Mouse (Mus musculus) heart, embryonic 13.5 days (tissue): ENCODE measurements around the gene Ccdc60. TPM values are rescaled to one million over a fixed set of nuclear protein-coding genes. Genes with fewer than 3 reads are reported as not detected.
A peak's percentile ranks its signal among the peaks of the same experiment; 100 is the strongest.
"Not testable (repeated sequence)": the region's sequence is repeated elsewhere in the genome, so short reads cannot be mapped to it uniquely, and the experiment has no call there.

Source experiments
- ATAC-seq: fragments of 200-750 bp; cut with Nextera tagmentation; 2 replicates; pipeline ENCODE4 v1.8.0; 2017; ENCODE audit warnings: moderate TSS enrichment; ENCODE audit not compliant: insufficient number of reproducible peaks, low FRiP score, low TSS enrichment; ENCODE audit errors: extremely low read depth
- H3K27ac ChIP-seq: fragments of 300-500 bp; sonication (generic); replicated peaks from 2 replicates; pipeline ENCODE4 v1.5.1; 2015; ENCODE audit warnings: moderate library complexity, mild to moderate bottlenecking, inconsistent platforms
- H3K27me3 ChIP-seq: fragments of 300-500 bp; sonication (generic); replicated peaks from 2 replicates; pipeline ENCODE4 v1.6.1; 2015; ENCODE audit warnings: mild to moderate bottlenecking, inconsistent platforms
- H3K36me3 ChIP-seq: fragments of 300-500 bp; sonication (generic); 2 replicates; pipeline ENCODE4 v1.6.1; 2015; ENCODE audit warnings: mild to moderate bottlenecking, inconsistent platforms
- H3K4me1 ChIP-seq: fragments of 300-500 bp; sonication (generic); 2 replicates; pipeline ENCODE4 v1.6.1; 2015; ENCODE audit warnings: inconsistent platforms
- H3K4me2 ChIP-seq: fragments of 300-500 bp; sonication (generic); 2 replicates; pipeline ENCODE4 v1.6.1; 2015; ENCODE audit warnings: inconsistent platforms, mild to moderate bottlenecking, moderate library complexity
- H3K4me3 ChIP-seq: fragments of 300-500 bp; sonication (generic); 2 replicates; pipeline ENCODE4 v1.5.1; 2015; ENCODE audit warnings: moderate library complexity, mild to moderate bottlenecking, inconsistent platforms
- H3K9ac ChIP-seq: fragments of 300-500 bp; sonication (generic); 2 replicates; pipeline ENCODE4 v1.6.1; 2015; ENCODE audit warnings: inconsistent platforms, mild to moderate bottlenecking, moderate library complexity
- H3K9me3 ChIP-seq: fragments of 300-500 bp; sonication (generic); 2 replicates; pipeline ENCODE4 v1.6.1; 2016; ENCODE audit warnings: inconsistent platforms
- WGBS: fragments of 180-500 bp; shearing (Covaris S2); methylation state at CpG from one replicate; pipeline ENCODE4 v1.1.7; 2015; ENCODE audit warnings: mixed read lengths; 5-methylcytosine and 5-hydroxymethylcytosine counted together
- polyA plus RNA-seq: library from polyadenylated mRNA; unstranded; fragments of >200 nt; fragmentation: Nextera tagmentation; extraction: Ambion mirVana; gene quantifications from 2 replicates; pipeline ENCODE4 v1.2.1, GENCODE M21; 2015

Gene Ccdc60
- polyA plus RNA-seq, 1 experiment from 2014 or later, result 0.59 TPM

DNA sequence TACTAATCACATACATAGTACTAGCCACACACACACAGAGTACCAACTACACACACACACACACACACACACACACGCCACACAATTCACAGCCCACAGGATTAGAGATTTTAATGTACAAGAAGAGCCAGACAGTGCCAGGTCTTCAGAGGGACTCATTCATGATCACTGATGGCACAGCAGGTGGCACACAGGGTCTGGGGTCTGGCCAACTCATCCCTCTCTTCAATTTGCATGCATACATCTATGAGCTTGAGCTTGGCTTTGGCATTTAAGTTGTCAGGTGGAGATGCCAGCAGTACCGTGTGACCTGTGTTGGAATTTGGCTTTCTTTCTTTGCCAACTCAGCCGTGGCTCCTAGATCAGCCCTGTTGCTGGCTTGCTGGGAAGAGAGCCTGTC is 97.2 kb downstream of the Ccdc60 start:
- no peaks in the 10 kb centered on the region for H3K36me3 ChIP-seq
- ATAC-seq, result no peak
- no peak overlapping the region for H3K27ac ChIP-seq
- H3K9ac ChIP-seq, result no peak overlapping the region
- H3K4me1 ChIP-seq, result no peaks in the 10 kb centered on the region
- H3K4me3 ChIP-seq, result no peak overlapping the region
- peaks cover 28% of the 10 kb centered on the region for H3K27me3 ChIP-seq
- WGBS, result 79% methylated on average over 3 of the region's 3 CpGs
- no peak overlapping the region for H3K4me2 ChIP-seq
- no peaks in the 10 kb centered on the region for H3K9me3 ChIP-seq

DNA sequence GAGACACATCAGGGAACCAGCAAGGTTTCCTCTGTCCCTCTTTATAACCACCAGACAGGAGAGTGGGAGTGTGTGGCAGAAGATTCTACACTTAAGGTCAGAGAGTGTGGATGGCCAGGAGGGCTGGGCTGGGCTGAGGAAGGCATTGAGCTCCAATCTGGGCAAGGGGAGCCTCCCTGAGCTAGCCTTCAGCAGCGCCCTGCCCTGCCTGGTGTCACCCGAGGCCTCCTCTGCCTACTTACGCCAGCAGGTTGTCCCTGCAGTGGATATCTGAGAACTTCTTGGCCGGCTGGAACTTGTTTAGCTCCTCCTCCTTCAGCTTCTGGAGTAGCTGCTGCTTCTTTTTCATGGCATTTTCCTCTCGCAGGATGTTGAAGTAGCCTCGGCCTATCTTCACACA is 99.0 kb downstream of the Ccdc60 start:
- Histone ChIP-seq H3K4me2 (no peak overlapping the region), H3K27ac (no peak overlapping the region), H3K4me3 (no peak overlapping the region), H3K36me3 (no peaks in the 10 kb centered on the region), H3K4me1 (no peaks in the 10 kb centered on the region), H3K27me3 (peaks cover 22% of the 10 kb centered on the region), H3K9me3 (peaks cover 10% of the 10 kb centered on the region), H3K9ac (no peak overlapping the region)
- WGBS, result 20% methylated on average over 6 of the region's 6 CpGs
- ATAC-seq, result no peak

DNA sequence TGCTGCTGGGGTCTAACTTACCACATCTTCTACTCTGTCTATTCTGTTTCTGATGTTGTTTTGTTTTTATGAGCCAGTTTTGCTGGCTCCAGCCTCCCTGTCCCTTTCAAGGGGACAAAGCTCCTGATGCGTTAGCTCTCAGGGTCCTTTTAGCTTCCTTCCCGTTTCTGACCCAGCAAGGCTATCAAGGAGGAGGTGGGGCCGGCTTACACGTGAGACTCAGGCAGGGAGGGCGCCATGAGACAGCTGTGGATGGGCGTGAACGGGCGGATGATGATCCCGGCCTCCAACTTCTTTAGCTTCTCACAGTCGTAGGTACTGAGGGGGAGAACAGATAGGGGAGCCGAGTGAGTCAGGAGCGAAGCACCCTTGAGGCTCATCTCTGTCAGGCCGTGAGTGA is 108.2 kb downstream of the Ccdc60 start:
- Histone ChIP-seq H3K4me1 (peaks cover 28% of the 10 kb centered on the region), H3K9me3 (peaks cover 3% of the 10 kb centered on the region), H3K4me3 (no peak overlapping the region), H3K4me2 (peak overlapping the region; percentile 37), H3K9ac (no peak overlapping the region), H3K36me3 (no peaks in the 10 kb centered on the region), H3K27me3 (peaks cover 16% of the 10 kb centered on the region; the same call in 1 of the 2 replicates), H3K27ac (no peak overlapping the region)
- ATAC-seq, result no peak
- 8% methylated on average over 13 of the region's 13 CpGs for WGBS

DNA sequence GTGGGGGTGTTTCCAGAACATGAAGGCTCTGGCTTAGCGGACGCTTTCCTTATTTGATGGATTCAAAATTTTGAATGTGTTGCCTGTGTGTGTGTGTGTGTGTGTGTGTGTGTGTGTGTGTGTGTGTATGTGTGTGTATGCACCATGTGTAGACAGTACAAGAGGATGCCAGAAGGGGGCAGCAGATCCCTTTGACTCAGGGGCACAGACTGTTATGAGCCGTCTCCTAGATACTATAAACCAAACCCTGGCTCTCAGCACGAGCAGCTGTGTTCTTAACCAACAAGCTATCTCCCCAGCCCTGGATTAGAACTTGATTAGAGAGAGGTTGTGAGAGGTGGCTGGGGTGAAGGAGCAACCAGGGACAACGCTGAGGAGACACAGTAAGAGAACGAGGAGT is 117.1 kb downstream of the Ccdc60 start:
- ATAC-seq, result no peak
- no peak overlapping the region for H3K4me3 ChIP-seq
- H3K9ac ChIP-seq, result no peak overlapping the region
- 0 out of 2 replicates have a peak, but pooled peaks cover 6% of the 10 kb centered on the region for H3K27me3 ChIP-seq
- peaks cover 5% of the 10 kb centered on the region; the same call in 1 of the 2 replicates for H3K9me3 ChIP-seq
- no peak overlapping the region for H3K4me2 ChIP-seq
- WGBS, result 78% methylated on average over 6 of the region's 6 CpGs
- no peaks in the 10 kb centered on the region for H3K4me1 ChIP-seq
- no peak overlapping the region for H3K27ac ChIP-seq
- no peaks in the 10 kb centered on the region for H3K36me3 ChIP-seq

DNA sequence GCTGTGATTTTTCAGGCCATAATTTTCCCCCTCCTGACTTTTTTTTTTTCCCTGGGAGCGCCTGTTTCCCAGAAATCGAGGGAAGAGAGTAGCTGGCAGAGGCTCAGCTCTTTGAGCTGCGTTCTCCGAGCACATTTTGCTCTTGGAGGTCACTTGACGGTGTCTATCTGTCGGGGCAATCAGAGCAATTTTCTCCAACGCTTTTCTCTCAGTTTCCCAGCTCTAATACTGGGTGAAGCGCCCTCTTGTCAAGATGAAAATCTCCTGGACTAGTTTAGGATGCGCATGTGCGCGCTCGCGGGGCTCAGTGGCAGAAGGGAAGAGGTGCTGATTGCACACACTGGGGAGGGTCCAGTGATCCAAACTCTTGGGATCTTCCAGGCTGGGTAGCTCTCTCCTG is 121.8 kb downstream of the Ccdc60 start:
- H3K27ac ChIP-seq, result no peak overlapping the region
- H3K36me3 ChIP-seq, result no peaks in the 10 kb centered on the region
- no peak for ATAC-seq

DNA sequence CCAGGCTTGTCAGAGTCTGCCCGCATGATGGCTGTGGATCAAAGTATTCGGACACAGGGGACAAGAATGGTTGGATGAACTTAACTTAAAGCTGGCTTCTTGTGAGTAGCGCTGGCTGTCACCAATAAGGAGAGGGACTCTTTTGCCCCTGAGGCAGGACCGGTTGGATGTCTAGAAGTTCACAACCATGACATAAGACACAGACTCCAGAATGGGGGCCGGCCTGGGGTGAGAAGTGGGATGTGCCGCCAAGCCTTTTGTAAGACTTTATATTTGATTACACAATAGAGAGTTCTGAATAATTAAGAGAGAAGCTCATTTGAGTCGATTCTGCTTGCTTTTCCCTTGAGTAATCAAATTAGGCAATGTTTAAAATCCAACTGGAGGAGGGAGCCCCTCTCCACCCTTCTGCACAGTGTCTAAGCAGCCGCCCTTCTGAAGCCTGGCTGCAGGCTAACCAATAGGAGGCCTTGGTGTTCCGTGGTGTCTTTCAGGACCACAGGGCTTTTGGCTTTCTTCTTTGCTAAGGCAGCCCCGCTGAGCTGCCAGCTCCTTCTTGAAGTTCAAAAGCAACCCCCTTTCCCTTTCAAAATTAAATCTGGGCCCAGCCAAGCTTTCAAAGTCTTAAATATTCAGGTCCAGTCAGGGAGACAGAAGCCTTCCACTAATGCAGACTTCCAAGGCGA is 123.4 kb downstream of the Ccdc60 start:
- Histone ChIP-seq H3K9me3 (no peaks in the 10 kb centered on the region), H3K4me2 (no peak overlapping the region), H3K27me3 (no peaks in the 10 kb centered on the region; the same call in 1 of the 2 replicates), H3K9ac (no peak overlapping the region), H3K27ac (no peak overlapping the region), H3K4me3 (no peak overlapping the region), H3K4me1 (no peaks in the 10 kb centered on the region), H3K36me3 (no peaks in the 10 kb centered on the region)
- ATAC-seq, result no peak
- 67% methylated on average over 11 of the region's 11 CpGs for WGBS

More for the DNA sequence above, 121.8 kb downstream of the Ccdc60 start:
- H3K4me3 ChIP-seq, result no peak overlapping the region
- H3K4me1 ChIP-seq, result no peaks in the 10 kb centered on the region
- H3K9me3 ChIP-seq, result peaks cover 4% of the 10 kb centered on the region; the same call in 1 of the 2 replicates
- no peaks in the 10 kb centered on the region; the same call in 1 of the 2 replicates for H3K27me3 ChIP-seq
- 65% methylated on average over 13 of the region's 13 CpGs for WGBS
- H3K4me2 ChIP-seq, result no peak overlapping the region
- no peak overlapping the region for H3K9ac ChIP-seq

DNA sequence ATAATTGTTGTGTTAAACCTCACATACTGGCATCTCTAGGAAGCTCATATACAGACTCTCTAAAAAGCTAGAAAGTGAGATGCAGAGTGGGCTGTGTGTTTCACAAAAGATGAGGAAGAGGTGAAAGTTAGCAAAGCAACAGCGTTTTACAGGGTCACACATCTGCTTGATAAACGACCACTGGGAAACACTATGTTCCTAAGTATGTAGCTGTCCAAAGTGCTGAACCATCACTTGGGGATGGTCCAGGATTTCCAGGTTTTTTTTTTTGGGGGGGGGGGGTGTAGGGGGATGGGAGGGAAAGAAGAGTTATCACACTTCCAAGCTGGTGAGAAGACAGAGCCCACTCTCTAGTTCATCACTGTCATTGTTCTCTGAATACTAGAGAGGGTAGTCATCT is 134.0 kb downstream of the Ccdc60 start:
- Histone ChIP-seq H3K9ac (no peak overlapping the region), H3K9me3 (no peaks in the 10 kb centered on the region), H3K27ac (no peak overlapping the region), H3K4me1 (no peaks in the 10 kb centered on the region), H3K4me3 (no peak overlapping the region), H3K36me3 (no peaks in the 10 kb centered on the region), H3K4me2 (no peak overlapping the region), H3K27me3 (no peaks in the 10 kb centered on the region)
- WGBS, result 14% methylated on average over 2 of the region's 2 CpGs
- no peak for ATAC-seq

DNA sequence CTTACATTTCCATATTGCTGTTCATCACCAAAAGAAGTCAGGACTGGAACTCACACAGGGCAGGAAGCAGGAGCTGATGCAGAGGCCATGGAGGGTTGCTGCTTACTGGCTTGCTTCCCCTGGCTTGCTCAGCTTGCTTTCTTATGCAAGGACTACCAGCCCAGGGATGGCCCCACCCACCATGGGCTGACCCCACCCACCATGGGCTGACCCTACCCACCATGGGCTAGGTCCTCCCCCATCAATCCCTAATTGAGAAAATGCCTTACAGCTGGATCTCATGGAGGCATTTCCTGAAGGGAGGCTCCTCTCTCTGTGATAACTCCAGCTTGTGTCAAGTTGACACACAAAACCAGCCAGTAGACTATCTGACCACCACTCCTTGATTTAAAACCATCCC is 142.3 kb downstream of the Ccdc60 start:
- peaks cover 35% of the 10 kb centered on the region for H3K27me3 ChIP-seq
- not testable (repeated sequence) for H3K9ac ChIP-seq, H3K4me1 ChIP-seq, H3K4me3 ChIP-seq, H3K36me3 ChIP-seq, ATAC-seq, H3K9me3 ChIP-seq, H3K27ac ChIP-seq, H3K4me2 ChIP-seq

DNA sequence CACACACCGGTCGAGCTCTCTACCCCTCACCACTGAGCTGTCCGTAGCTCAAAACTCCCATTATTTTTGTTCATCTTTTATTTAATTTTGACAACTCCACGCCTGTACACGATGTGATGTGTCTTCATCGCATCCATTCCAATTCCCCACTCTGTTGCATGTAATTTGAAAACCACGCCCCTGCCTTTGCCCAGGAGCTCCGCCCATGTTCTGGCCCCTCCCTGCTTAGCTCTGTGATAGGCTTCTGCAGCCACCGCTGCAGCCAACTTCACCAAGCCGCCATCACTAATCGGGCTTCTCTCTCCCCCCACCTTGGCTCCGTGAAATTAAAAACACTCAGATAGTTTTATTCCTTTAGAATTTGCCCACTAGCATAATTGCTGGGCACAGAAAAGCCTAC is 144.1 kb downstream of the Ccdc60 start:
- no peaks in the 10 kb centered on the region for H3K4me1 ChIP-seq
- no peak overlapping the region for H3K4me2 ChIP-seq
- WGBS, result 58% methylated on average over 12 of the region's 12 CpGs
- no peaks in the 10 kb centered on the region for H3K36me3 ChIP-seq
- H3K9me3 ChIP-seq, result no peaks in the 10 kb centered on the region
- H3K27ac ChIP-seq, result no peak overlapping the region
- ATAC-seq, result no peak
- H3K4me3 ChIP-seq, result no peak overlapping the region
- no peak overlapping the region for H3K9ac ChIP-seq
- H3K27me3 ChIP-seq, result peaks cover 42% of the 10 kb centered on the region

DNA sequence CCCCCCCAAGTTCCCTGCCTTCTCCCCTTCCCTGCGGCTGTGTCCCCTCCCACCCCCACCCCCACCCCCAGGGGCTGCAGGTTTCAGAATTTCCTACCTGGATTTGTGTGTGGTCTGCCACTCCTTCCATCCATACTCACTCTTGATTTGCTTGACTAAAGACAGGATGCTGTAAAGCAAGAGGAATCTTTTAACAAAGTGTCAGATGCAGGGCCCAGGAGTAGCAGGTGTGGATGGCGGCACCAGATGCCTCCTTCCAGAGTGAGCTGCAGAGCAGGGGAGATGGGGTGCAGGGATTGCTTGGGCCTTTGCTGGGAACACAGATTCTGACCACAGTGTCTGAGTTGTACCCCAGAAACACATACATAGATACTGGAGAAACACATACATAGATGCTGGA is 148.1 kb downstream of the Ccdc60 start:
- no peaks in the 10 kb centered on the region for H3K4me1 ChIP-seq
- no peak overlapping the region for H3K27ac ChIP-seq
- no peaks in the 10 kb centered on the region for H3K9me3 ChIP-seq
- ATAC-seq, result no peak
- WGBS, result 28% methylated on average over 2 of the region's 2 CpGs
- peaks cover 48% of the 10 kb centered on the region for H3K27me3 ChIP-seq
- no peak overlapping the region for H3K4me2 ChIP-seq
- H3K36me3 ChIP-seq, result no peaks in the 10 kb centered on the region
- H3K9ac ChIP-seq, result no peak overlapping the region
- H3K4me3 ChIP-seq, result no peak overlapping the region

DNA sequence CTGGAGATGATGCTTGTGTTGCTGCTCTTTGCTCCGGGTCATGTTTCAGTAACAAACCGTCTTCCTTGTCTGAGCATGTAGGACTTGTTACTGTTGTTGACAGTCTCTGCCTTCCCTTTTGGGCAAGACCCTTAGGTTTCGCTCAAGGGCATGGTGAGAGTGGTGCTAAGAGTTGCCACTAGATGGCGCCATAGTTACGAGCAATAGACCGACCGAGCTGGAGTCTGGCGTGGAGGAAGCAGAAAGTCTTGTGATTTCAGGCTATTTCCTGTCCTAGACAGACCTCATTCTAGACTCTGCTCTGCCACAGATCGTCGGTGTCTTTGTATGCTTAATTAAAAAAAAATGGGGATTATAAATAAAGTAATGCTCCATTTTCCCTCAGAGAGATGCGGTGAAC is 165.4 kb downstream of the Ccdc60 start:
- Histone ChIP-seq H3K27me3 (peaks cover 18% of the 10 kb centered on the region; the same call in 1 of the 2 replicates), H3K4me2 (no peak overlapping the region), H3K4me1 (no peaks in the 10 kb centered on the region), H3K9ac (no peak overlapping the region), H3K9me3 (no peaks in the 10 kb centered on the region), H3K36me3 (no peaks in the 10 kb centered on the region), H3K4me3 (no peak overlapping the region), H3K27ac (no peak overlapping the region)
- 10% methylated on average over 11 of the region's 11 CpGs for WGBS
- no peak for ATAC-seq

DNA sequence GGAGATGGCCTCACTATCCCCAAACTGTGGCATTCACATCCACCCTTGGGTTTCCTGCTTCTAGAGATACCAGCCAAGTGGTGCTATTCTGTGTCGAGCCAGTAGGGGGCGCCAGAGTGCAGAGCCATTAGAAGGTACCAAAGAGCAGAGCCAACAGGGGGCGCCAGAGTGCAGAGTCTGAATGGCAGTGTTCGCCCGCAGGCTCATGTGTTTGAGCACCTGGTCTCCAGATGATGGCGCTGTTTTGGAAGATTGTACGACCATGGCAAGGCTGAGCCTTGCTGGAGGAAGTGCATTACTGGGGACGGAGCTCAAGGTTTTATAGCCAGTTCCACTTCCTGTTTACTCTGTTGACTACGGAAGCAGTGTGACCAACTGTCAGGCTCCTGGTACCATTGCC is 172.2 kb downstream of the Ccdc60 start:
- 0 out of 2 replicates have a peak, but pooled peaks cover 1% of the 10 kb centered on the region for H3K27me3 ChIP-seq
- WGBS, result 38% methylated on average over 9 of the region's 9 CpGs
- no peak overlapping the region for H3K27ac ChIP-seq
- ATAC-seq, result no peak
- H3K4me2 ChIP-seq, result no peak overlapping the region
- no peaks in the 10 kb centered on the region for H3K9me3 ChIP-seq
- no peak overlapping the region for H3K4me3 ChIP-seq
- no peak overlapping the region for H3K9ac ChIP-seq
- H3K4me1 ChIP-seq, result no peaks in the 10 kb centered on the region
- H3K36me3 ChIP-seq, result no peaks in the 10 kb centered on the region
